Mouse (Mus musculus) megakaryocyte, embryonic 14.5 days (primary cell): Measurements from ENCODE around the gene Crtc1.

Source experiments
- FLI1 ChIP-seq: IDR thresholded peaks from 2 replicates; pipeline ENCODE4 v1.6.1; 2012; ENCODE audit warnings: low read length, inconsistent platforms, mixed read lengths
- GATA1 ChIP-seq: IDR thresholded peaks from 3 replicates; pipeline ENCODE4 v1.6.1; 2012; ENCODE audit warnings: mixed read lengths, low read length, inconsistent platforms, borderline replicate concordance

GRCm38 (mm10) chr8:70409019-70409418 lies 30.4 kb downstream of the Crtc1 start:
- TF ChIP-seq GATA1 (no peak), FLI1 (no peak)
